Mouse (Mus musculus) c-Kit-negative CD71-positive TER-119-positive erythroid progenitor cells, embryonic 14.5 days (primary cell): Measurements from ENCODE around the gene Tbc1d17.
A peak's percentile ranks its signal among the peaks of the same experiment; 100 is the strongest.

ENCODE experiments used
- DNase-seq: peaks from one replicate; pipeline ENCODE4 v3.0.0-alpha.2; 2013; ENCODE audit warnings: low read depth, low spot score

Gene Tbc1d17

DNA sequence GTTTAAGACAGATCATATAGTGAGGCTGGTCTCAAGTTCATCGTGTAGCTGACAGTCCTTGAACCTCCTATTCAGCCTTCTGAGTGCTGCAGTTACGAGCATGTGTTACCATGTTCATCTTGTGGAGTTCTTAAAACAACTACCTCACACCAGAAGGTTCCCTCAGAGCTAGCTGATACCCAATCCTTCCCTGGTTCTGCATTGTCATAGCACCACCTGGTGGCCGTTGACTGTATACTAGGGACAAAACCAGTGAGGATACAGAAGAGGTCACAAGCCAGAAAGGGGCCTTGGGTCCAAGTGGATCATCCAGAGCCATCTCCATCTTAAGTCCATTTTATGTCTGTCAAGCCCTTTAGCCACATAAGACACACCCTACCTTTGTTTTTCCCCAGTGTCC is 24.0 kb downstream of the Tbc1d17 start:
- peak; percentile 66 for DNase-seq

DNA sequence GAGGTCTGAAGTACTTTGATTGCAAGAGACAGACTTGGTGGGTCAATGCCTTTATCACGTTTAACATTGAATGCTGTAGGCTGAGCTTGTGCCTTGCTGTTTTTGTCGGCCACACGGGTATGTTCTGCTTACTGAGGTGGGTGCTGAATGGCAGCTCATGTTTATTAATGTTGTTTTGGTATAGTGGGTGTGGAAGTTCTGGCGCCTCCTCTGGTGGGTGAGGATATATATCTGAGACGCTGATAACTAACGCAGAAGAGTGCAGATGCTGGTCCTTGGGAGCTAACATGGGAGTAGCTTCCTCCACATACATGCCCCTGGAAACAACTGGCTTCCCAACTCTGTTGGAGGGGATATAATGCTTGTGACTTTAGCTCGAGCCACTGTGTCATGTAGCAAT is 25.5 kb downstream of the Tbc1d17 start:
- DNase-seq = no peak

DNA sequence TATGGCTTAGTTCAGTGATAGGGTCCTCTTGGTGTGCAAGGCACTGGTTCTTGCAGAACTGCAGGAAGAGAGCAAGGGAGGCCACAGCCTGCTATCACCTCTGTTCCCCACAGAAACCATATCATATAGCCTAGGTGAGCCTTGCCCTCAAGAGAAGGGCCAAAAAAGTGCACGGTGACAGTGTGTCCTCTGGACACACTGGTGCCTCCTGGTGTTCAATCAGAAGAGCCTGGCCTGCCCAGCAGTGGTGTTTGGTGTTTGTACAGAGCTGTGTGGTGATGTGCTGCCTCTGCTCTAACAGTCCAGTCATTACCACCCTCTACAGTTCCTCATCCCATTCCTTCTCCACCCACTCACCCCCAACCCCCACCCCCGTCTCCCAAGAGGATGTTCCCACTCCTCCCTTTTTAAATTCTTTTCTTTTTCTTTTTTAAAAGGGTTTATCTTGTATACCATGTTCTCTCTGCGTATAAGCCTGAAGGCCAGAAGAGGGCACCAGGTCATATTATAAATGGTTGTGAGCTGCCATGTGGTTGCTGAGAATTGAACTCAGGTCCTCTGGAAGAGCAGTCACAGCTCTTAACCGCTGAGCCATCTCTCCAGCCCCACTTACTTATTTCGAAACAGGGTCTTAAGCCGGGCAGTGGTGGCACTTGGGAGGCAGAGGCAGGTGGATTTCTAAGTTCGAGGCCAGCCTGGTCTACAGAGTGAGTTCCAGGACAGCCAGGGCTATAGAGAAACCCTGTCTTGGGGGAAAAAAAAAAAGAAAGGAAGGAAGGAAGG is 27.0 kb downstream of the Tbc1d17 start:
- no peak for DNase-seq

DNA sequence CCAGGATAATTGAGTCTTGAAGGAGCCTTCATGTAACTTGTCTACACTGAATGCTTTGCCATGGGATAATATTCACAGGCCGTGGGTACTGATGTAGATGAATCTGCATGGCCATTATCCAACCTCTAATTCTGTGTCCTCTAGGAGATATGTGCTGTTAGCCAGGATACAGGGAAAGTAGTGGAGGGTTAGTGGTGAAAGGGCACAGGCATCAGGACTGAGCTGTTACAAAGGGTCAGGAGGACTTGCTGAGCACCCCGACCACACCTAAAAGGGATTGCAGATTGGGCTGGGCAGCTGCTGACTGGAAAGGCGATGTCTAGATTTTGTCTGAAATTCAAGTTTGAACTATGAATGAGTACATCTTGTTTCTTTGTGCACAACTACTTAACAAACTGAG is 28.4 kb downstream of the Tbc1d17 start:
- DNase-seq = no peak

DNA sequence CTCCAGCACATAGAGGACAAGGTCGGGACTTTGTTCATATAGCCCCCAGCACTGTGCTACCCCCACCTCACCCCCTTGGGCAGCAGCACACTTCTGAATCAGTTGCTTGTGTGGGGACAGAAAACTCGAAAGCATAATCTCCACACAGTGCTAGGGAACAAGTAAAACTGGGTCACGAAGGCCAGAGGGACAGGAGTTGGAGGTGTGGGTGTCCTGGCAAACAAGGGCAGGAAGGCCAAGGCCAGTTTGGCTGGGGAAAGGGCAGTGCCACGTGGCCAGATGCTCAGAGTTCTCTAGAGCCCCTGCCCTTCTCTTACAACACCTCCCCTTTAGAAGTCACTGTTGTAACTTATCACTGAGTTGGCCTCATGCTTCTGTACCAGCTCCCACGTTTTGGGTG is 29.0 kb downstream of the Tbc1d17 start:
- no peak for DNase-seq

DNA sequence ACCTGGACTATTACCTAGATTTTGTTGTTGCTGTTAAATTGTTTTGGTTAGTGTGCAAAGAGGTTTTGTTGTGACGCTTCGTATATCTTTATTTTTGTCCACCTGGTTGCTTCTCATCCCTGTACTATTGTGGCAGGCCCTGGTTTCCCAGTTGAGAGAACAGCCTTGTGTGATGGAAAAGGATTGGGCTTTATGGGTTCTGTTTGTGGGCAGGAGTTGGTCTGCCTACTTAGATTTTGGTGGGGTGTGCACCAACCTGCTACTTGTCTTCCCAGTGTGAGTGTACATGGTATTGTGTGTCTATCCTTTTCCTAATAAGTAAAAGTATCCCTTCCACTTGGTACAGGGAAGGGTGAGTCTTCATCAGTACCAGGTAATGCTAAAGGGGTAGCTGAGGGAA is 29.5 kb downstream of the Tbc1d17 start:
- DNase-seq = no peak

DNA sequence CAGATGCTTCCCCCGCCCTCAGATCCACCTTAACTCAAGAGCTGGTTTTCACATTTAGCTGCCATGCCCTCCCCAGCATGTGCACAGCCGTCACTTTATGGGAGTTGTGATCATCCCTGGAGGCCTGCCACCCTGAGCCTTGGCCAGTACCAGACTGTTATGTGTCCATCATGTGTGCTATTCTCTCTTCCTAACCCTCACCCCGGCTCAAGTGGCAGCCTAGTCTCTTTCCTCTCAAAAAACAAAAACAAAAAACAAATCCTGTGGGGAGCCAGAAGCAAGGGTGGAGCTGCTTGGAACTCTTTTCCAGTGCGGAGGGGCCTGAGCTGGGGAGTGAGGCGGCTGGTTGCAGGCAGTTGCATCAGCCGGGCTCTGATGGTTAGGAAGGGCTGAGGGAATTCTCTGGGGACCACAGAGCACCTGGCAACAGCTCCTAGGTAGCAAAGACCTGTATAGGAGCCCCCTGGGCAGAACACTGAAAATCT is 30.1 kb downstream of the Tbc1d17 start:
- DNase-seq = no peak

DNA sequence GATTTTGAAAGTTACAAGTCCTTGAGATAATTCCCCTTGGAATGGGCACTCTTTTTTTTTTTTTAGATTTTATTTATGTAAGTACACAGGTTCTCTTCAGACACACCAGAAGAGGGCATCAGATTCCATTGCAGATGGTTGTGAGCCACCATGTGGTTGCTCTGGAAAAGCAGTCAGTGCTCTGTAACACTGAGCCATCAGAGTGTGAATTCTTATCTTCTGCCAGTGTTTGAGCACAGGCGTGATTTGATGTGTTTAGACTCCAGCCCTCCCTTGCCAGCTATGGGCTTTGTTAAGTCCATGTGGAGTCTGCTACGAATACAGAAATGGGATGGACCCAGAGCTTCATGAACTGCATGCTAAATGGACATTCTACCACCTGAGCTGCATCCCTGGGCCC is 30.7 kb downstream of the Tbc1d17 start:
- no peak for DNase-seq

DNA sequence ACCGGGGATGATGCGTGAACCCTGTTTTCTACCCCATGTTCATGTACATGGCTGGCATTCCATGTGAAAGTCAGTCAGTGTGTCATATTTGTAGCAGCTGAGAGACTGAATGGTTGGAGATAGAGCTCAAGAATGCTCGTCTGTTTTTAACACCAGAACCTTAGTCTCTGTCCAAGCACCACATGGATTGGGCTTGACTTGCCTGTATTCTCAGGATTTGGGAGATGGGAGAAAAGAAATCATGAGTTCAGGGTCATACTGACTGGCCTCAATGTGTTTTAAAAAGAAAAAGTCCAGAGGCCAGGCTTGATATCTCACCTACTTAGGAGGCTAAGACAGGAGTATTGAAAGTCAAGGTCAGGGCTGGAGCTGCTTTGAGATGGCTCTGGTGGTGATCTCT is 31.4 kb downstream of the Tbc1d17 start:
- no peak for DNase-seq

DNA sequence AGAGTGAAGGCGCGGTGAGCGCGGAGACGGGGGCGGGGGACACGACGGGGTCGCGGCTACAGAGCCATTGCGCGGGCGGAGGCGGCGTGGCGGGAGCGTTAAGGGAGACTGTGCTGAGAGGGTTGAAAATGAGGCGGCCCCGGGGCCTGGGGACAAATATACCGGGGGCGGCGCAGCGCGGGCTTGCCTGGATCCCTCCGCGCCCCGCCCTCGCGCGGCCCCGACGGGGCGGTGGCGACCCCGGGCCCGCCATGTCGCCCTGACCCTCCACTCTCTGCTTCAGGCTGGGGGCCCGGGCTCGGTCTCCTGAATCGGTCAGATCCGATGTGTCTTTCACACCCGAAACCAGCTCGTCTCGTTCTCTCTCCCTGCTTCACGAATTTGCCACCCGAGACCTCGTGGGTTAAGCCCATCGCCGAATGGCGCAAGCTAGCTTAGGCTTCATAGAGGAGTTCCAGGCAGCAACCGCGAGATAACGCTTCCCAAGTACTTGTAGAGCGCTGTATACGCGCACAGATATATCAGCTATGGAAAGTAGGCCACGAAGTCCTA is 32.3 kb downstream of the Tbc1d17 start, which contains the start of gene Atf5:
TSS of gene Atf5 (minus strand) at position 189 of the 552 bp plus-strand sequence.
- peak; percentile 61 for DNase-seq

DNA sequence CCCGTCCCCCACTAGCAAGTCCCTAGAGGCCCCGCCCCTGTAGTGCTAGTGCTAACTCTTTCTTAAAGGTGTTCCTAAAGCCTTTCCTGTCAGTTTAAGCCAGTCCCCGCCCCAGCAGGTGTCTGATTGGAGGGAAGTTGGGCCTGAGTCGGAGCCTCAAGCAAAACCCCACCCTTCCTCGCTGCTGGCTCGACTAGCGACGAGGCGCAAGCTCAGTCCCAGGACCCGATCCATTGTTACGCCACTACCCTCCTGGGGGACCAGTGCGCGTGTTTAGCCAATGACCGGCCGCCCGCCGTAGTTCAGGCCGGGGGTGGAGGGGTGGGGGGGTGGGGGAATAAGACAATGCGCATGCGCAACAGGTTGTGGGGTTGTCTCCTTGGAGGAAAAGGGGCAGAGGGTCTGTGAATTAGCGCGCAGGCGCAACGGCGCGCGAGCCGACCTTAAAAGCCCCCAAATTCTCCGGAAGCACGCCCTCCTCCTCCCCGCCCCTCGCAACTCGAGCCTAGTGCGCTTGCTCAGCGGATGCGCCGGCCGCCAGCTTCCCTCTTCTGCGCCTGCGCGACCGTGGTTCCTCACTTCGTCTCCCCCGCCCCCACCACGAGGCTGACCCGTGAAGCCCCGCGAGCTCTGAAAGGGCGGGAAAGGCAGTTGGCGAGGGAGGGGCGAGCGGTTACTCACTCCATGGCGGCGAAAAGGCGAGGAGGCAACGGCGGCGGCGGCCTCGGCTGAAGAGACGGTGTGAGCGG is 33.0 kb downstream of the Tbc1d17 start, which contains the start of the genes Nup62 and Il4i1:
TSS of gene Nup62 (plus strand) at position 368 of the 749 bp plus-strand sequence.
TSS of gene Il4i1 (plus strand) at position 667 of the 749 bp plus-strand sequence.
- peak; percentile 96 for DNase-seq

DNA sequence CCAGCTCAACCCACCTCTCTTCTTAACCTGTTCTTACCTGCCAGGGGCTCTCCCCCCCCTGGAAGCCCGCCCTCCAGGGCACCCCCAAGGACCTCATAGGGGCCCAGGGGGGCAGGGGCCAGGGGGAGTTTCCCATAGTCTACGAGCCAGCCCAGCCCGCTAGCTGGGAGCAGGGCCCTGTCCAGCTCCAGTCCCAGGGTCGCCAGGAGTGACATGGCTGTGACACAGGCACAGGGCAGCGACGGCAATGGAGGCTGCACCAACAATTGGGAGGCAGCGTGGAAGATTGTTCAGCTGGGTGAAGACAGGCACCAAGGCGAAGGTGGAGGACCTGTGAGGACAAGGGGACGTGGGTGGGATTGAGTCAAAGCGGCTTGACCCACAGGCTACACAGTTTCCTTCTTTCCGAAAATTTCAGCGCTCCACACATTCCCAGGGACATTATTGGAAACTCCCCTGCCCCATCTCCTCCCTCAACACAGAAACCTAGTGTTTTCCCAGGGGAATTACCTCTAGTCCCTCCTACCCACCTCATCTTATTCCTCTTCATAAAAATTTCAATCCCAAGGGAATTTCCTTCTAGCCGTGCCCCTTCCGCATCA is 33.8 kb downstream of the Tbc1d17 start:
- DNase-seq = no peak

DNA sequence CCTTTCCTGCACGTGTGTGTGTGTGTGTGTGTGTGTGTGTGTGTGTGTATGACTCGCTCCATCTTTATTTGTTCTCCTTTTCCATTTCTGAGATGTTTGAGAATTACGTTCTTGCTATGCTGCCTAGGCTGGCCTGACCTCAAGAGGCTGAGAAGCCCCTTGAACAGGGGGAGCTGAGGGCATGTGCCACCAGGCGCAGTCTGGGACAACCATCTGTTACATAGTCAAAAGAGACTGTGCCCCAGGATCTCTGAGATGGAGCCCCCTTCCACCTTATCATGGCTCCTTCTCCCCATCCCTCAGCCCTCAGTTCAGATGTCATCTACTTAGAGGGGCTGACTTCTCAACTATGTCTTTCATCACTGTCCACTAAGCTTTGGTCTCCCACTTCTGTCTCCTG is 34.5 kb downstream of the Tbc1d17 start:
- no peak for DNase-seq

DNA sequence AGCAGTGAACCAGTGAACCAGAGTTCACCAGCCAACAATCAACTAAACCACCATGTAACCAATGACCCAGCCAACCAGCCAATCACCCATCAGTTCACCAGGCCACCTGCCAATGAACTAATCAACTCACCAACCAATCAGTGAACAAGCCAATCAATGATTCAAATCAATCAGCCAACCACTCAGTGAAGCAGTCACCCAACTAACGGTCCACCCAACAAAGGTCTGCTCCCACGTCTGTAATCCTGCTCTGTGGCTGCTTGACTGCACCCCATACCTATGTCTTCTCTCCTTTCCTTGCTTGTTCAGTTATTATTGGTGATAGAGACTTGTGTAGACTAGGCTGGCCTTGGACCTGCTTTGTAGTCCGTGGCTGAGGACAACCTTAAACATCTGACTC is 34.9 kb downstream of the Tbc1d17 start:
- DNase-seq = no peak

DNA sequence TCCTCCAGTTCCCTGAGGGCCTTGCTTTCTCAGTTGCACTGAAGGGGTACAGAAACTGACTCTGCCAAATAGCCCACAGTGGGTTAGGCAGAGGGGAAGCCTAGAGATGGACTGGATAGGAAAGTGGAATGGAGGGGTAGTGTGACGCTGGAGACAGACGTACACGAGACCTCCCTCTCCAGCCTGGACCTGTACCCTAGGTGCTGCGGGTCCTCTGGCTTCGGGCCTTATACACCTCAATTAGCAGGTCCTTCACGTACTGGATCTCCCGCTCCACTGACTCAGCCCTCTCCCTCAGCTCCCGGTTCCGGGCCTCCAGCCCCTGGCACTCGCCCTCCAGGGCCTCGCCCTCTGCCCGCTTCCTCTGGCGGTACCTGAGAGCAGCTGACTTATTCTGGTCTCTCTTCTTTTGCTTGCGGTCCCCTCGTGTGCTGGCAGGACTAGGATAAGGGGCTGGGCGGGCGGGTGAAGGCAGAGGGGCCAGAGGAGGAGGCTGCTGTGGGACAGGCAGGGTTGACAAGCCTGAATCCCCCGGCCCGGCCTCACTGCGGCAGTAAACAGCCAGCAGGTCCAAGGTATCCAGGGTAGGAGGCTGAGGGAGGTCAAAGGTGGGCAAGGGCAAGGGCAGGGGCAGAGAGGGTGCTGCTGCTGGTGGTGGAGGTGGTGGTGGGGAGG is 36.1 kb downstream of the Tbc1d17 start:
- DNase-seq = no peak

DNA sequence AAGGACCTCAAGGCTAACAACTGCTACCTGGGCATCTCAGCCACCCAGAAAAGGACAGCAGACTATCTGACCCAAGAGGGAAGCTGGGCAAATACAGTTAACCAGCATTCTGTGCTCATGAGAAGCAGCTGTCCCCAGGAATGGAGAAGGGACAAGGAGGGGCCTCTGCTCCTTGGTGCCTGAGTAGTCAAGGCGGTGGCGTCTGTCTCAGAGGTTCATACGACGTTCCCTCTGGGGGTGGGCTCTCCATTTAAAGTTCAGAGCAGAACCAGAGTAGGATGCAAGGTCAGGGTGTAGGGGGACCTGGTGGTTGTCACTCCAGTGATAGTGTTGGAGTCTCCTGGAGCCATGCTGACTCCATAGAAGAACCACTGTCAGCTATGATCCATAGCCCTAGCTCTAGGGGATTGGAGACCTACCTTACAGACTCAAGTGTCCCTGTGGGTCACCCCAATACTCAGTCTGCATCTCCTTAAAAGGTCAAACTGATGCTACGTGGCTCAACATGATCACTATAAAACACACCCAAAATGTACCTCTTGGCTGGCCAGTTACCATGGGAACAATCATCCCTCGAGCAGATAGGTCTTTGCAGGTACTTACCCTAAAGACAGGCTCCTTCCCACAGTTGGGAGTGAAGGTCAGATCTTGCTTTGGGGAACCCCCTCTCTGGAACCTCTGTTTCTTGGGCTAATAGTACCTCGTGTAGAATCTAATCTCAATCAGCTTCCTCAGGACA is 37.9 kb downstream of the Tbc1d17 start:
- DNase-seq = no peak

DNA sequence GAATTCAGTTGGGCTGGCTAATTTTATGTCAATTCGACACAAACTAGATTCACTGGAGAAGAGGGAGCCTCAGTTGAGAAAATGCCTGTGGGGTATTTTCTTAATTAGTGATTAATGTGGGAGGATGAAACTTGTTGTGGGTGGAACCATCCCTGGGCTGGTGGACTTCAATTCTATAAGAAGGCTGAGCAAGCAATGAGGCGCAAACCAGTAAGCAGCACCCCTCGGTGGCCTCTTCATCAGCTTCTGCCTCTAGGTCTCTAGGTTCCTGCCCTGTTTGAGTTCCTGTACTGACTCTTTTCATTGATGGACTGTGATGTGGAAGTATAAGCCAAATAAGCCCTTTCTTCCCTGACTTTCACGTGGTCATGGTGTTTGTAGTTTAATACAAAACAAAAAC is 38.5 kb downstream of the Tbc1d17 start:
- DNase-seq = no peak

DNA sequence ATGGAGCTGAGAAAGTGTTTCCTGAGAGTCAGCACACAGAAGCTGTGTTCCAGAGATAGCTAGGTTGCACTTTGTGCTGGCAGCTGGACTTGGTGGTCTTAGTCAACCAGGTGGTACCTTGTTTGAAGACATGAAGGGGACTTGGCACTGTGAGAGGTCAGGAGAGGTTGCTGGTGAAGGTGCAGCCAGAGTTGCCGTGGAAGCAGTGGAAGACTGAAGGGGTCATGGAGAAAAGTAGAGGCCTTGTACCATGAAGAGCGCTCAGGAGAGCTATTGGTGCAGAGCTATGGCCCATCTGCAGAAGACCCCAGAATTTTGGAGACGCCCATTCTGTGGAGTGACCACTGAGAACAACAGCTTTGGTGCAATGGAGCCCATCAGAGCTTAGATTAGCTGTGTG is 39.4 kb downstream of the Tbc1d17 start:
- no peak for DNase-seq

DNA sequence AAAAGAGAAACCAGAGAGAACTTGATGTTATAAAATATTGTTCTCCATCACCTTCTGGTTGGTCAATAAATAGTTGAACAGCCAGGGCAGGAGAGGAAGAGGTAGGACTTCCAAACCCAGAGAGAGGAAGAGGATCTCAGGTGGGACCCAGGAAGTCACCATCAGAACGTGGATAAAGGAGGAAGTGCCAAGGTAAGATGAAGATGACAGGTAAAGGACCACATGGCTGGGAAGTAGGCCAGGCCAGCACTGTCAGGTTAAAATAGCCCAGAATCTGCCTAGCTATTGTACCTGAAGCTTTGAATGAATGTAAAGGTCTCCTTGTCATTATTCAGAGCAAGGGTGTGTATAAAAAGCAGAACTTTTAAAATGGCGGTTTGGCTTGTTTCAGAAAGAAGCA is 40.0 kb downstream of the Tbc1d17 start:
- DNase-seq = no peak

DNA sequence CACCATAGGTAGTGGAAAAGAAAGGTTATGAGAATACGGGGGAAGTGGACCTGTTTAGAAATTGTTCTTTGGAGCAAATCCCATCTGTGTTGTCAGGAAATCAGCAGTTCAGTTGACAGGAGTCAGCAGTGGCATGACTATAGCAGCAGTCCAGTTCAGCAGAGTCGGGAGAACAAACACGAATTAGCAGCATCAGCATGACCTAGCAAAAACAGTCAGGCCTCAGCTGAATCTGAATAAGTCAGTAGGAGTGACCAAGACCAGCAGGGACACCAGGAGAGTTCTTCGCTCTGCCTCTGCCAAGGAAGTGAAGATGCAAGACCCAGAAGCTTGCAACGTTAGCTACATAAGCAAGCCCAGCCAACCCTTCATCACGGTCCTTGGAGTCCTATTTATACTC is 56.1 kb downstream of the Tbc1d17 start:
- DNase-seq = no peak

DNA sequence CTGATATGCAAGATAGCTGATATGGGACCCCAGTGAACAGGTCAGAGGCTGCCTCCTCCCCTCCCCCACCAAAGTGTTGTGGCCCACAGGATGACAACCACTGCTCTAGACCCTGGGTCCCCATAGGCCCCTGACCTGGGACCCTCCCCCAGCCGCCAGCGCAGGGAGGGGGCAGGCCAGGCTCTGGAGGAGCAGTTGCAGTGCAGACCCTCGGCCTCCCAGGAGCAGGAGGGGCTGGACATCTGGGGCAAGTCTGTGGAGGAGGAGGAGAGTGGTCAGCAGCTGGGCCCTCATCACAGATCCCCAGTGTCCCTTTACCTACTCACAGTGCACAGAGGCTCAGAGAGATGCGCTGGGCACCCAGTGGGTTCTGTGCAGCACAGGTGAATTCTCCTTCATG is 58.8 kb downstream of the Tbc1d17 start:
- no peak for DNase-seq
